Mouse (Mus musculus) R1 (cell line): ENCODE results near the gene Dctn2.

Experiments
- DNase-seq: peaks from one replicate; pipeline ENCODE4 v3.0.0-alpha.2; 2018; ENCODE audit warnings: low read depth, low spot score

The Dctn2 gene

GRCm38 (mm10) chr10:127263631-127264030, 2.5 kb upstream of the Dctn2 start:
- DNase-seq: peak; percentile 70

GRCm38 (mm10) chr10:127264336-127264735, 1.8 kb upstream of the Dctn2 start:
- DNase-seq: no peak

GRCm38 (mm10) chr10:127264971-127265370, 1.2 kb upstream of the Dctn2 start:
- DNase-seq: peak; percentile 74

- no peak for DNase-seq
These were observed 449 bp upstream of the Dctn2 start for GRCm38 (mm10) chr10:127265727-127266111.

GRCm38 (mm10) chr10:127267318-127267717, 1.1 kb downstream of the Dctn2 start:
- DNase-seq: no peak

GRCm38 (mm10) chr10:127268401-127268800, 2.2 kb downstream of the Dctn2 start:
- no peak for DNase-seq

- no peak for DNase-seq
These were observed 2.9 kb downstream of the Dctn2 start for GRCm38 (mm10) chr10:127269036-127269435.

- DNase-seq: peak; percentile 49
These were observed 3.7 kb downstream of the Dctn2 start for GRCm38 (mm10) chr10:127269884-127270283.

GRCm38 (mm10) chr10:127272371-127272770, 6.2 kb downstream of the Dctn2 start:
- no peak for DNase-seq

GRCm38 (mm10) chr10:127274261-127275022, 8.3 kb downstream of the Dctn2 start:
- peak; percentile 88 for DNase-seq

GRCm38 (mm10) chr10:127279730-127280129, 13.6 kb downstream of the Dctn2 start:
- peak; percentile 60 for DNase-seq

GRCm38 (mm10) chr10:127281316-127281715, 15.1 kb downstream of the Dctn2 start:
- no peak for DNase-seq

- peak; percentile 51 for DNase-seq
These were observed 16.6 kb downstream of the Dctn2 start for GRCm38 (mm10) chr10:127282620-127283215.

- no peak for DNase-seq
These were observed 18.0 kb downstream of the Dctn2 start for GRCm38 (mm10) chr10:127284105-127284622.

- DNase-seq: no peak
These were observed 18.7 kb downstream of the Dctn2 start for GRCm38 (mm10) chr10:127284724-127285500.

GRCm38 (mm10) chr10:127285644-127286043, 19.5 kb downstream of the Dctn2 start:
- no peak for DNase-seq

- DNase-seq: no peak
These were observed 20.0 kb downstream of the Dctn2 start for GRCm38 (mm10) chr10:127286194-127286593.

GRCm38 (mm10) chr10:127286730-127287129, 20.6 kb downstream of the Dctn2 start:
- peak; percentile 72 for DNase-seq

- DNase-seq: no peak
These were observed 21.2 kb downstream of the Dctn2 start for GRCm38 (mm10) chr10:127287271-127287935.

GRCm38 (mm10) chr10:127287936-127288293, 21.7 kb downstream of the Dctn2 start:
- no peak for DNase-seq

- peak; percentile 69 for DNase-seq
These were observed 22.2 kb downstream of the Dctn2 start for GRCm38 (mm10) chr10:127288328-127288799.
